Mouse (Mus musculus) heart, adult 9 months (tissue): ENCODE results near the gene Prl2a1.
"Not testable (repeated sequence)": the region's sequence is repeated elsewhere in the genome, so short reads cannot be mapped to it uniquely, and the experiment has no call there.

Source experiments
- DNase-seq, 2 experiments: peaks; one replicate each; pipeline ENCODE4 v3.0.0; 2022; ENCODE audit warnings: low spot score in 2 of 2

The Prl2a1 gene

GRCm38 (mm10) chr13:27801354-27801753, at the start of gene Prl2a1:
TSS of gene Prl2a1 (plus strand) at chr13:27801654.
- DNase-seq = no peak

- not testable (repeated sequence) for DNase-seq
Measured at GRCm38 (mm10) chr13:27780704-27781103, 20.8 kb upstream of the Prl2a1 start, which contains the start of gene Prl7c1. TSS of gene Prl7c1 (minus strand) at chr13:27780804.

- DNase-seq = no peak
Measured at GRCm38 (mm10) chr13:27799303-27799702, 2.2 kb upstream of the Prl2a1 start.

GRCm38 (mm10) chr13:27802765-27803164, 1.3 kb downstream of the Prl2a1 start:
- DNase-seq = no peak

DNA sequence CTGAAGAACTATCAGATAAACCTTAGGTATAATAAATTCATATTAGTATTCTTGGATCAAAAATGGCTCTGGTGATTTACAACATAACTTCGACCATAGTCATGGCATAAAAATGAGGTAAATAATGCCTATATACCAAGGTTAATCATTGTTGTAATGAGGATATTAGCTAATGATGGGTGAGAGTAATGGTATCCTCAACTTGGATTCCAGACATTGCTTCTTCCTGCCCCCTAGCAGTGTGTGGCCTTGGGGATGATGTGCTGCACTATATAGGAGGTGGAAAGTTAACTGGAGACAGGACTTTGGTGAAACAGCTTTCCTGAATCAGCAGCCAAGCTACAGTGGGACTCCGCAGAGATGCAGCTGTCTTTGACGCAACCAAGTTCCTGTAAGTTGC, 47.6 kb downstream of the Prl2a1 start, which contains the start of gene Prl2c1:
Prl2c1 (plus strand) TSS at position 301 of the 400 bp plus-strand sequence.
- no peak for DNase-seq
